Mouse (Mus musculus): ENCODE data around the gene Mboat2. TPM values are rescaled to one million over a fixed set of nuclear protein-coding genes. Genes with fewer than 3 reads are reported as not detected.

The Mboat2 gene
- polyA plus RNA-seq, 1 experiment from 2014 or later: 49.0 TPM

Other genes with a start within 250 kb of the Mboat2 start
- gene Klf11, start 179.6 kb upstream of the Mboat2 start, polyA plus RNA-seq (2014; fragmentation: Nextera tagmentation; extraction: Ambion mirVana): 14.3 and 14.7 TPM in 2 replicates
- 2.6 and 3.4 TPM in 2 replicates for gene Cys1, start 149.1 kb upstream of the Mboat2 start, polyA plus RNA-seq (2014; fragmentation: Nextera tagmentation; extraction: Ambion mirVana)
- 131 and 132 TPM in 2 replicates for gene Rrm2, start 122.6 kb upstream of the Mboat2 start, polyA plus RNA-seq (2014; fragmentation: Nextera tagmentation; extraction: Ambion mirVana)
- 38.2 and 41.5 TPM in 2 replicates for gene Kidins220, start 144.0 kb downstream of the Mboat2 start, polyA plus RNA-seq (2014; fragmentation: Nextera tagmentation; extraction: Ambion mirVana)

Measured in stomach, embryonic 14.5 days (tissue).